Mouse (Mus musculus) liver, adult 2 months (tissue): ENCODE measurements around the gene Pitpnm1.

Experiments
- CTCF ChIP-seq: fragments of 200-500 bp; IDR thresholded peaks from 2 replicates; pipeline ENCODE4 v1.5.1; 2011; ENCODE audit warnings: low read depth, low read length, control low read depth
- POLR2A ChIP-seq: fragments of 200-500 bp; IDR thresholded peaks from 2 replicates; pipeline ENCODE4 v1.6.1; 2011; ENCODE audit warnings: low read length, control low read depth; ENCODE audit not compliant: insufficient read depth; ENCODE audit errors: extremely low read depth

DNA sequence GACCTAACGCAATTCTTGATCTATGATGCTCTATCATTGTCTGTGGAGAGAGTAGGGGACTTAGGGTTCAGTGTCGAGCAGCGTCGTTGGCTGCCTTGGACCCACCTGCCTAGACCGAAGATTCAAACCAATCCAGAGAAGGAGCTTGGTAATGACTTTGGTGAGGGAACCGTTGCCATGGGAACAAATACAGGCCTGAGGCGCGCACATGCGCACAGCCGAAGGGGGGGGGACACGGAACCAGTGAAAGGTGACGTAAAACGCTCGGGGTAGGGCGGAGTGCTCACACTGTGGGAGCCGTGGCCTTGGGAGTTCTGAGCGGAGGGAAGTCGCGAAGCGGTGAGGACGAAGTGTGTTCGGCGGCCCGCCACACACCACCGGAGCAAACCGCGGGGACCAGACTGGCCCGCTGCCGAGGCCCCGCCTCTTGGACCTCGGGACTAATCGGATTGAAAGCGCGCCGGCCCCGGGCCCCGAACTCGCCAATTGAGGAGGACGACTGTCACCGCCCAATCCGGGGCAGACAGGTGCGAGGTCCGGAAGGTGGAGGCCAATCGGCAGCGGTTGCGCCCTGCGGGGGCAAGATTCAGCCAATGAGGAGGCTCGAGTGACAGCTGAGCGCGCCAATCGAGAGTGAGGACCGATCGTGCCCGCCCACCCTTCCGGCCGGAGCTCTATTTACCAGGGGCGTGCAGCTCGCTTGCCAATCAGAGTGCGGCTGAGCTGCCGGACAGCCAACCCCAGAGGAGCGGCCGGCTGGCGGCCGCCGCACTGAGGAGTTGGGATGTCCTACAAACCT lies 3.0 kb upstream of the Pitpnm1 start, which contains the start of gene Cdk2ap2:
- TF ChIP-seq CTCF, result no peak
- peak; percentile 86 for TF ChIP-seq POLR2A
